Mouse (Mus musculus) frontal cortex, postnatal 14 days (tissue): ENCODE results near the gene Zp3.

Experiments
- DNase-seq, 2 experiments: peaks; one replicate each; pipeline ENCODE4 v3.0.0; 2022; ENCODE audit warnings: low spot score in 2 of 2

The Zp3 gene

GRCm38 (mm10) chr5:136002751-136003151 lies 22.9 kb downstream of the Zp3 start:
- no peak for DNase-seq

GRCm38 (mm10) chr5:136004537-136004936 lies 24.6 kb downstream of the Zp3 start:
- DNase-seq, result no peak

GRCm38 (mm10) chr5:136007745-136008144 lies 27.8 kb downstream of the Zp3 start:
- DNase-seq, result no peak

- no peak for DNase-seq
Observed at GRCm38 (mm10) chr5:136014877-136015276, 35.0 kb downstream of the Zp3 start.

- no peak for DNase-seq
Observed at GRCm38 (mm10) chr5:136015586-136015985, 35.7 kb downstream of the Zp3 start.

GRCm38 (mm10) chr5:136016014-136016876 lies 36.3 kb downstream of the Zp3 start:
- no peak for DNase-seq

GRCm38 (mm10) chr5:136017262-136017661 lies 37.4 kb downstream of the Zp3 start:
- no peak for DNase-seq

GRCm38 (mm10) chr5:136018726-136019125 lies 38.8 kb downstream of the Zp3 start:
- no peak for DNase-seq

GRCm38 (mm10) chr5:136019907-136020306 lies 40.0 kb downstream of the Zp3 start:
- DNase-seq, result no peak

- no peak for DNase-seq
Observed at GRCm38 (mm10) chr5:136025712-136026111, 45.8 kb downstream of the Zp3 start.

GRCm38 (mm10) chr5:136026859-136027258 lies 47.0 kb downstream of the Zp3 start:
- no peak for DNase-seq

GRCm38 (mm10) chr5:136027612-136028311 lies 47.9 kb downstream of the Zp3 start:
- no peak for DNase-seq

GRCm38 (mm10) chr5:136034868-136035267 lies 55.0 kb downstream of the Zp3 start:
- no peak for DNase-seq

- no peak for DNase-seq
Observed at GRCm38 (mm10) chr5:136035285-136035684, 55.4 kb downstream of the Zp3 start.

GRCm38 (mm10) chr5:136036667-136037066 lies 56.8 kb downstream of the Zp3 start:
- no peak for DNase-seq
